Mouse (Mus musculus) liver, embryonic 13.5 days (tissue): Measurements from ENCODE around the gene Phf12. TPM values are rescaled to one million over a fixed set of nuclear protein-coding genes. Genes with fewer than 3 reads are reported as not detected.

Experiments used
- microRNA counts: library from miRNA; unstranded; fragments of <30 nt; microRNA quantifications from one replicate; lab custom pipeline; 2016
- microRNA-seq: library from miRNA; unstranded; fragments of <30 nt; microRNA quantifications from one replicate; pipeline ENCODE4, GENCODE M21; 2016
- polyA plus RNA-seq: library from polyadenylated mRNA; unstranded; fragments of >200 nt; fragmentation: Nextera tagmentation; extraction: Ambion mirVana; gene quantifications from 2 replicates; pipeline ENCODE4 v1.2.1, GENCODE M21; 2015

Phf12 gene
- polyA plus RNA-seq, 1 experiment from 2014 or later, result 7.6 TPM

MicroRNAs encoded within 50 kb of the gene (microRNA counts, 519-probe panel; counts per million panel counts)
- microRNA mmu-miR-144 (lab: Ali Mortazavi, UCI), result 9,664 counts per million, percentile 100 among the panel's probes with 10 or more counts
- 7,721 counts per million, percentile 95 among the panel's probes with 10 or more counts for microRNA mmu-miR-451 (lab: Ali Mortazavi, UCI)

Small RNAs within 50 kb of the gene (microRNA-seq; reads per million reads assigned to microRNA genes)
- gene Mir144 (7,395 reads per million, percentile 91 among the genes with 10 or more reads in this experiment), gene Mir451a (not detected), gene Mir451b (not detected)

Other genes starting within 250 kb of the Phf12 start
- gene Myo18a, start 219.5 kb upstream of the Phf12 start, polyA plus RNA-seq, result 17.3 and 21.8 TPM in 2 replicates
- gene Gm10277, start 195.0 kb upstream of the Phf12 start, polyA plus RNA-seq, result 0.57 and 0.78 TPM in 2 replicates
- gene Pipox, start 88.7 kb upstream of the Phf12 start, polyA plus RNA-seq, result 8.7 and 10.4 TPM in 2 replicates
- gene Sez6, start 52.0 kb upstream of the Phf12 start, polyA plus RNA-seq, result 0.03 and 0.20 TPM in 2 replicates
- 18.2 and 19.3 TPM in 2 replicates for gene Dhrs13, start 49.5 kb downstream of the Phf12 start, polyA plus RNA-seq
- gene Flot2, start 55.2 kb downstream of the Phf12 start, polyA plus RNA-seq, result 24.6 and 27.1 TPM in 2 replicates
- gene Eral1, start 97.6 kb downstream of the Phf12 start, polyA plus RNA-seq, result 19.1 and 20.2 TPM in 2 replicates
- 3.7 and 5.5 TPM in 2 replicates for gene Fam222b, start 111.9 kb downstream of the Phf12 start, polyA plus RNA-seq
- 28.0 and 34.6 TPM in 2 replicates for gene Traf4, start 182.8 kb downstream of the Phf12 start, polyA plus RNA-seq
- gene Nek8, start 193.9 kb downstream of the Phf12 start, polyA plus RNA-seq, result 8.9 and 9.2 TPM in 2 replicates
- 50.3 and 54.3 TPM in 2 replicates for gene Tlcd1, start 194.0 kb downstream of the Phf12 start, polyA plus RNA-seq
- 1,033 and 1,075 TPM in 2 replicates for gene Rpl23a, start 200.8 kb downstream of the Phf12 start, polyA plus RNA-seq
- 13.5 and 15.6 TPM in 2 replicates for gene Rab34, start 205.7 kb downstream of the Phf12 start, polyA plus RNA-seq
- gene Proca1, start 210.6 kb downstream of the Phf12 start, polyA plus RNA-seq, result 0.44 and 0.65 TPM in 2 replicates